Mouse (Mus musculus) liver, adult 2 months (tissue): ENCODE measurements around the gene Atp7b.

Source experiments
- CTCF ChIP-seq: fragments of 200-500 bp; IDR thresholded peaks from 2 replicates; pipeline ENCODE4 v1.5.1; 2011; ENCODE audit warnings: low read depth, low read length, control low read depth
- POLR2A ChIP-seq: fragments of 200-500 bp; IDR thresholded peaks from 2 replicates; pipeline ENCODE4 v1.6.1; 2011; ENCODE audit warnings: low read length, control low read depth; ENCODE audit not compliant: insufficient read depth; ENCODE audit errors: extremely low read depth

- TF ChIP-seq CTCF (no peak), POLR2A (no peak)
These were observed 46.9 kb upstream of the Atp7b start for GRCm38 (mm10) chr8:22107020-22107419.
